Mouse (Mus musculus): ENCODE results near the gene Map3k1. TPM values are rescaled to one million over a fixed set of nuclear protein-coding genes. Genes with fewer than 3 reads are reported as not detected.
A peak's percentile ranks its signal among the peaks of the same experiment; 100 is the strongest.

Map3k1 gene
- polyA plus RNA-seq (2015; fragmentation: Nextera tagmentation; extraction: Ambion mirVana), result 11.1 and 11.8 TPM in 2 replicates

GRCm38 (mm10) chr13:111808637-111809465 lies at the start of gene Map3k1:
Map3k1 (minus strand) TSS chr13:111808993.
- Histone ChIP-seq H3K4me3 (peak within 1 kb of the TSS; percentile 83), H3K27ac (peak within 1 kb of the TSS; percentile 97), H3K9me3 (replicated peaks) (no peaks in the 10 kb centered on the region), H3K36me3 (ENCODE audit: poor library complexity, severe bottlenecking) (no peaks in the 10 kb centered on the region), H3K4me1 (peaks cover 32% of the 10 kb centered on the region), H3K9ac (peak within 1 kb of the TSS; percentile 88), H3K4me2 (peak within 1 kb of the TSS; percentile 89), H3K27me3 (peaks cover 8% of the 10 kb centered on the region; the same call in 1 of the 2 replicates)
- WGBS, result 1% methylated on average over 75 of the region's 136 CpGs
- ATAC-seq, result peak; percentile 86

- Histone ChIP-seq H3K27ac (no peak overlapping the region), H3K4me1 (no peaks in the 10 kb centered on the region), H3K4me2 (no peak overlapping the region), H3K9ac (no peak overlapping the region), H3K9me3 (replicated peaks) (no peaks in the 10 kb centered on the region), H3K4me3 (no peak overlapping the region), H3K27me3 (no peaks in the 10 kb centered on the region), H3K36me3 (ENCODE audit: poor library complexity, severe bottlenecking) (no peaks in the 10 kb centered on the region)
- 80% methylated on average over 7 of the region's 7 CpGs for WGBS
- ATAC-seq, result no peak
These were observed 48.1 kb upstream of the Map3k1 start for GRCm38 (mm10) chr13:111856786-111857455.

- Histone ChIP-seq H3K9me3 (replicated peaks) (no peaks in the 10 kb centered on the region), H3K4me1 (no peaks in the 10 kb centered on the region), H3K27ac (no peak overlapping the region), H3K4me3 (no peak overlapping the region), H3K4me2 (no peak overlapping the region), H3K9ac (no peak overlapping the region), H3K36me3 (ENCODE audit: poor library complexity, severe bottlenecking) (no peaks in the 10 kb centered on the region), H3K27me3 (no peaks in the 10 kb centered on the region)
- no peak for ATAC-seq
- WGBS, result 92% methylated on average over 7 of the region's 7 CpGs
These were observed 47.4 kb upstream of the Map3k1 start for GRCm38 (mm10) chr13:111856232-111856631.

DNA sequence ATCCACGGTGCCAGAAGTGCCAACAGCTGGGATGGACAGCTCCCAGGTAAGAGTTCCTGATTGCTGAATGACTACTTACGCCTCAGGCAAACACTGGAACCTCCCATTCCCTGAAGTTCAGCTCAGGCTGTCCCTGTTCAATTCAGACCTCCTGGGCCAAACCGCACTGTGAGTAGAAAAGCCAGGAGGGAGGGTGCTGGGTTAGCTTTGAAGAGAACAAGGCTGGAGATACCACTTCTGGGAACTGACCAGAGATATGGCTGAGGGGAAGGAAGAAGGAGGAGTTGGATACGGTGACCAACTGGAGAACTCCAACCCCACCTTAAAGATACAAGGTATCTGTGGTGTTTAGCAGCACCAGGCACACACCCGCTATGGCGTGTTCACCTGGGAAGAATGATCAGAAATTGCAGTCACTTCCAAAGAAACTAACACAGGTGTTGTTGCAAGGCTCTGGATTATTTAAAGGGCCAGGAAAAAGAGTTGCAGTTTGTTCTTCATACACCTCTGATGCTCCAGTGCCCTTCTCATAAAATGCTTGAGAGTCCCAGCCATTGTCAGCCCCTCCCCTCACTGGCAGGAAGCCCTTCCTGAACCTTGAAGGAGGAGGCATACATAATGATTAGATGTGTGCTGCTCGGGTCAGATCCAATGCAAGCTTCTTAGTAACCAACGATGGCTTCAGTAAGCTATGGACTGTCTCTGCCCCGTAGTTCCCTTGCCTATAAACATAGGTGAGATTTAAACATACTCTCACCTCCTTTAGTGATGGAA lies 43.8 kb upstream of the Map3k1 start:
- WGBS, result 88% methylated on average over 9 of the region's 9 CpGs
- H3K4me2 ChIP-seq, result no peak overlapping the region
- H3K9ac ChIP-seq, result no peak overlapping the region
- ATAC-seq, result no peak
- no peak overlapping the region for H3K27ac ChIP-seq
- H3K4me1 ChIP-seq, result no peaks in the 10 kb centered on the region
- H3K9me3 ChIP-seq (replicated peaks), result no peaks in the 10 kb centered on the region
- H3K4me3 ChIP-seq, result no peak overlapping the region
- H3K36me3 ChIP-seq (ENCODE audit: poor library complexity, severe bottlenecking), result no peaks in the 10 kb centered on the region
- H3K27me3 ChIP-seq, result no peaks in the 10 kb centered on the region

DNA sequence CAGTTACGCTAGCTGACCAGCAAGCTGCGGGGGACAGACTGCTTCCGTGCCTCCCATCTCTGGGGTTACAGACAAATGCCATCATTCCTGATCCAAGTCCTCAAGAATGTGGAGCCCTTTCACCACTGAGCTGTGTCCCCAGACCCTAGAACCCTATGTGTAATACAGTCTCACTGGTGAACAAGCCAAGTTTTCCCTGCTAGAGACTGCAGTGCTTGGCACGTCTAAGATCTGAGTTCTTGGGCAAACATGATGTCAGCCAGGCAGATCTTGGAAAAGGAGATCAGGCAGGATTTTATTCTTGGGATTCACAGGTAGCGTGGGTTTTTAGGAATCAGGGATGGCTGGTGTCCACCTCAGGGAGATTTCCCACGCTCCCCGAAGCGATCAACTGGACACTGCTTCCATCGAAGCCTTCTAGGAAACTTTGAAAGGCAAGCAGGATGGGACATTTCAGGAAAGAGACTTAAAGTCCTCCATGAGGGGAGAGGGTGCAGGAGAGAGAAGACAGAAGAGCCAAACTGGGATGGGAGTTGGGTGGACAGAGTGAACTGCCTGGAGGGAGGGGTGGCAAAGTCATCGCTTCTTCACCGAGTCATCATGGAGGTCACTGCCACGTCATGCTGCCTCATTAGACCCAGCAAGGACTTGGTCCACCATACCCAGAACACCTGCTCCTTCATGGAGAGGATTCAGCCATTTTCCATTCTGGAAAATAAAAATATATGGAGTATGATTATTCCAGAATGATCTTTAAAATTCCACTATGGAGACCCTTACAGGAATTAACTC lies 41.4 kb upstream of the Map3k1 start:
- no peak for ATAC-seq
- H3K9ac ChIP-seq, result no peak overlapping the region
- no peaks in the 10 kb centered on the region for H3K4me1 ChIP-seq
- H3K36me3 ChIP-seq (ENCODE audit: poor library complexity, severe bottlenecking), result no peaks in the 10 kb centered on the region
- no peaks in the 10 kb centered on the region for H3K9me3 ChIP-seq (replicated peaks)
- H3K27ac ChIP-seq, result no peak overlapping the region
- no peak overlapping the region for H3K4me2 ChIP-seq
- 94% methylated on average over 12 of the region's 12 CpGs for WGBS
- H3K27me3 ChIP-seq, result no peaks in the 10 kb centered on the region
- H3K4me3 ChIP-seq, result no peak overlapping the region

DNA sequence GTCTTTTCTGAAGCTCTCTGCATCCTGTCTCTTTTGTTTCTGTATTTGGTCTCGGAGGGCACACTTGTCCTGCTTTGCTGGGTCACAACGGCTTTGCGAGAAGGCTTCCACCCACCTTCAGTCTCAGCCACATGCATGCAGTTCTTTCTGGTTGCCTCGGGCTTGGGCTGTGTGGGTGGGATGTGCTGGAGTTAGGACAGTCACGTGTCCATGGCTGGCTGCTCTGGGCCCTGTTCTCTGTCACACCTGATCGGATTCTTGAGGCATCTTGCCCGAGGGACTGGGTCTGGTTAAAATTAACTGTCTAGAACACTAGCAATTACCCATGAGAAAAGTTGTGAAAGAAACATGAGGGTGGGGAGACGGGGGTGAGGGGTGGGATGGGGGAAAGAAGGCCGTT lies 36.7 kb upstream of the Map3k1 start:
- no peak overlapping the region for H3K4me3 ChIP-seq
- 67% methylated on average over 9 of the region's 9 CpGs for WGBS
- H3K27ac ChIP-seq, result no peak overlapping the region
- H3K9me3 ChIP-seq (replicated peaks), result no peaks in the 10 kb centered on the region
- no peaks in the 10 kb centered on the region for H3K27me3 ChIP-seq
- ATAC-seq, result no peak
- no peaks in the 10 kb centered on the region for H3K36me3 ChIP-seq (ENCODE audit: poor library complexity, severe bottlenecking)
- no peaks in the 10 kb centered on the region for H3K4me1 ChIP-seq
- no peak overlapping the region for H3K4me2 ChIP-seq
- H3K9ac ChIP-seq, result no peak overlapping the region

DNA sequence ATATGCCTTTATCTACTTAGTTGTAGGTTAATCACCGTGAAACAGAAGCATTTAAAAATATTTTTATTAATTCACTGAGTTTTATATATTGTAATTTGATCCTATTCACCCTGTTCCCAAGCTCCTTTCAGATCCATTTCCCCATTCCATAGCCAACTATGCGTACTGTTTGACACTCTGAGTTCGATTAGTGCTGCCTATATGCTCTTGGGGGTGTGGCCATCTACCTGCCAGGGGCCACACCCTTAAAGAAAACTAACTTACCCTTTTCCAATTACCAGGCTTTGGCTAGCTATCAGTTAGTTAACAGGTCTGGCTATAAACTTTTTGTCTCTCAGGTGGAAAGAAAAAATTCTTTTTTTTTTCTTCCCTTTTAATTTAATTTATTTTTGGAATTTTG lies 35.5 kb upstream of the Map3k1 start:
- Histone ChIP-seq H3K4me2 (no peak overlapping the region), H3K9me3 (replicated peaks) (no peaks in the 10 kb centered on the region), H3K9ac (no peak overlapping the region), H3K36me3 (ENCODE audit: poor library complexity, severe bottlenecking) (no peaks in the 10 kb centered on the region), H3K4me1 (no peaks in the 10 kb centered on the region), H3K4me3 (no peak overlapping the region), H3K27ac (no peak overlapping the region), H3K27me3 (no peaks in the 10 kb centered on the region)
- ATAC-seq, result no peak
- 88% methylated on average over 3 of the region's 3 CpGs for WGBS

GRCm38 (mm10) chr13:111835787-111836186 lies 27.0 kb upstream of the Map3k1 start:
- H3K9me3 ChIP-seq (replicated peaks), result no peaks in the 10 kb centered on the region
- H3K4me1 ChIP-seq, result peaks cover 6% of the 10 kb centered on the region; the same call in 1 of the 2 replicates
- no peak overlapping the region for H3K27ac ChIP-seq
- no peaks in the 10 kb centered on the region for H3K27me3 ChIP-seq
- WGBS, result 85% methylated on average over 8 of the region's 8 CpGs
- H3K36me3 ChIP-seq (ENCODE audit: poor library complexity, severe bottlenecking), result no peaks in the 10 kb centered on the region
- H3K4me2 ChIP-seq, result no peak overlapping the region
- no peak for ATAC-seq
- H3K4me3 ChIP-seq, result no peak overlapping the region
- no peak overlapping the region for H3K9ac ChIP-seq

DNA sequence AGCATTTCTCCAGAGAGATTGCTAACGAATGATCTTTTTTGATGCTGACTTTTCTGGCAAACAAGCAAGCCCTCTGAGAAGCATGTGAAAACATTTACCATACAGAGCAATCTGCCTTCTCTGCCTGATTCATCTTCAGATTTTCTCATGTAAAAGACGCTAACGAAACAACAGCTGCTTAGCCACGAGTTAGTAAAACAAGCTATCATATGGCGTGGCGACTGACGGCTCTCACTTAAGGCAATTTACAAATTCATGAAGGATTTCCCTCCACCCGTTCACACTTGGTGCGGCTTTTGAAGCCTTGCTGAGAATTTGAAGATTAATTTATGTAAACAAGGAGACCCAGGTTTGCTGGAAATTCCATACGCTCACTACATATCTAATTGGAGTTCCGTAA lies 25.8 kb upstream of the Map3k1 start:
- WGBS, result 37% methylated on average over 11 of the region's 11 CpGs
- no peak overlapping the region for H3K9ac ChIP-seq
- ATAC-seq, result peak; percentile 88

DNA sequence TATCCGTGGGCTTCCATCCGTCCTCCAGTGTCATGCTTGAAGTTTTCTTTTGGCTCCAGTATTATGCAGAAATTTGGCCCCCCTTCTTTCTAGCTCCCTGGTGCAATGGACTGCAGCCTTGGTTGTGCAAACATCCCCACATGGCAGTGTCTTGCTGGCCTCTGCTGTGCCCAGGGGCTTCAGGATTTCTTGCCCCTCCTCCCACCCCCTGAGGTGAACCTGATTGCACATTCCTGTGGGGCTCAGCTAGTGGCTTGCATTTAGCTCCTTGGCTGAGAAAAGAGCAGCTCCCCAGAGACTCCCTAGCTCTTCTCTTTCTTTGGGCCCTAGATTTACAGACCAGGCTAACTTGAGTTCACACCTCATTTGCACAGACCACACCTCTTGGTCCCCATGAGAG lies 20.7 kb upstream of the Map3k1 start:
- H3K4me1 ChIP-seq, result peaks cover 3% of the 10 kb centered on the region; the same call in 1 of the 2 replicates
- H3K4me3 ChIP-seq, result no peak overlapping the region
- H3K36me3 ChIP-seq (ENCODE audit: poor library complexity, severe bottlenecking), result no peaks in the 10 kb centered on the region
- no peaks in the 10 kb centered on the region for H3K27me3 ChIP-seq
- ATAC-seq, result no peak
- no peaks in the 10 kb centered on the region for H3K9me3 ChIP-seq (replicated peaks)
- H3K4me2 ChIP-seq, result no peak overlapping the region
- H3K9ac ChIP-seq, result no peak overlapping the region
- WGBS, result 26% methylated on average over 2 of the region's 2 CpGs
- H3K27ac ChIP-seq, result no peak overlapping the region

More for the DNA sequence above, 25.8 kb upstream of the Map3k1 start:
- no peaks in the 10 kb centered on the region for H3K9me3 ChIP-seq (replicated peaks)
- no peak overlapping the region for H3K4me3 ChIP-seq
- H3K27ac ChIP-seq, result no peak overlapping the region
- H3K27me3 ChIP-seq, result no peaks in the 10 kb centered on the region
- no peak overlapping the region for H3K4me2 ChIP-seq
- H3K4me1 ChIP-seq, result peaks cover 6% of the 10 kb centered on the region; the same call in 1 of the 2 replicates
- no peaks in the 10 kb centered on the region for H3K36me3 ChIP-seq (ENCODE audit: poor library complexity, severe bottlenecking)

GRCm38 (mm10) chr13:111827481-111827880 lies 18.7 kb upstream of the Map3k1 start:
- no peak overlapping the region for H3K27ac ChIP-seq
- H3K27me3 ChIP-seq, result no peaks in the 10 kb centered on the region
- no peaks in the 10 kb centered on the region for H3K4me1 ChIP-seq
- WGBS, result 74% methylated on average over 4 of the region's 4 CpGs
- H3K9ac ChIP-seq, result no peak overlapping the region
- H3K4me3 ChIP-seq, result no peak overlapping the region
- no peaks in the 10 kb centered on the region for H3K9me3 ChIP-seq (replicated peaks)
- H3K36me3 ChIP-seq (ENCODE audit: poor library complexity, severe bottlenecking), result no peaks in the 10 kb centered on the region
- ATAC-seq, result no peak
- no peak overlapping the region for H3K4me2 ChIP-seq

Data from forebrain, embryonic 13.5 days (tissue).